Mouse (Mus musculus) adrenal gland, postnatal 10 days (tissue): ENCODE data around the gene Acvr1b. TPM values are rescaled to one million over a fixed set of nuclear protein-coding genes. Genes with fewer than 3 reads are reported as not detected.

Experiments
- DNase-seq: peaks from one replicate; pipeline ENCODE4 v3.0.0; 2021; ENCODE audit warnings: mixed read lengths
- total RNA-seq, 2 experiments: library from RNA; stranded (reverse); gene quantifications; 2 replicates each; pipeline ENCODE4 v1.2.3; 2021

Acvr1b gene
- total RNA-seq, 2 experiments from 2014 or later, result 10.8 to 13.4 TPM

GRCm38 (mm10) chr15:101197497-101198179 lies 23.8 kb downstream of the Acvr1b start:
- DNase-seq, result no peak

GRCm38 (mm10) chr15:101198218-101198617 lies 24.4 kb downstream of the Acvr1b start:
- DNase-seq, result peak; percentile 80

- no peak for DNase-seq
Measured at GRCm38 (mm10) chr15:101198850-101199249, 25.0 kb downstream of the Acvr1b start.

- no peak for DNase-seq
Measured at GRCm38 (mm10) chr15:101200777-101201295, 27.0 kb downstream of the Acvr1b start.

- no peak for DNase-seq
Measured at GRCm38 (mm10) chr15:101201414-101201813, 27.5 kb downstream of the Acvr1b start.

GRCm38 (mm10) chr15:101203673-101204072 lies 29.8 kb downstream of the Acvr1b start:
- no peak for DNase-seq

GRCm38 (mm10) chr15:101204781-101205180 lies 30.9 kb downstream of the Acvr1b start:
- no peak for DNase-seq

- peak; percentile 79 for DNase-seq
Measured at GRCm38 (mm10) chr15:101210228-101210627, 36.4 kb downstream of the Acvr1b start.

- DNase-seq, result no peak
Measured at GRCm38 (mm10) chr15:101210998-101211613, 37.2 kb downstream of the Acvr1b start.

GRCm38 (mm10) chr15:101212435-101212834 lies 38.6 kb downstream of the Acvr1b start:
- DNase-seq, result peak; percentile 68

- no peak for DNase-seq
Measured at GRCm38 (mm10) chr15:101215136-101215535, 41.3 kb downstream of the Acvr1b start.

GRCm38 (mm10) chr15:101216036-101216435 lies 42.2 kb downstream of the Acvr1b start:
- DNase-seq, result no peak

- DNase-seq, result no peak
Measured at GRCm38 (mm10) chr15:101220905-101221297, 47.0 kb downstream of the Acvr1b start.

- DNase-seq, result peak; percentile 96
Measured at GRCm38 (mm10) chr15:101221298-101222104, 47.6 kb downstream of the Acvr1b start.

GRCm38 (mm10) chr15:101222897-101223482 lies 49.1 kb downstream of the Acvr1b start:
- no peak for DNase-seq

- DNase-seq, result no peak
Measured at GRCm38 (mm10) chr15:101223596-101223995, 49.7 kb downstream of the Acvr1b start.

GRCm38 (mm10) chr15:101224006-101224906 lies 50.4 kb downstream of the Acvr1b start, which contains the start of gene Grasp:
Grasp (plus strand) TSS chr15:101224188.
- peak; percentile 96 for DNase-seq

GRCm38 (mm10) chr15:101224977-101225376 lies 51.1 kb downstream of the Acvr1b start:
- DNase-seq, result no peak

- peak; percentile 69 for DNase-seq
Measured at GRCm38 (mm10) chr15:101227971-101228370, 54.1 kb downstream of the Acvr1b start.

GRCm38 (mm10) chr15:101228866-101229590 lies 55.2 kb downstream of the Acvr1b start:
- DNase-seq, result peak; percentile 86
